Mouse (Mus musculus) midbrain, embryonic 12.5 days (tissue): Measurements from ENCODE around the gene Efcab12. TPM values are rescaled to one million over a fixed set of nuclear protein-coding genes. Genes with fewer than 3 reads are reported as not detected.

Source experiments
- ATAC-seq: fragments of 200-750 bp; cut with Nextera tagmentation; 2 replicates; pipeline ENCODE4 v1.8.0; 2017; ENCODE audit warnings: low read depth, moderate TSS enrichment, moderate library complexity; ENCODE audit not compliant: low FRiP score
- H3K27ac ChIP-seq: fragments of 300-500 bp; sonication (generic); replicated peaks from 2 replicates; pipeline ENCODE4 v1.5.1; 2016; ENCODE audit warnings: mild to moderate bottlenecking
- H3K27me3 ChIP-seq: fragments of 300-500 bp; sonication (generic); 2 replicates; pipeline ENCODE4 v1.6.1; 2016; ENCODE audit warnings: mild to moderate bottlenecking
- H3K36me3 ChIP-seq: fragments of 300-500 bp; sonication (generic); 2 replicates; pipeline ENCODE4 v1.6.1; 2016
- H3K4me1 ChIP-seq: fragments of 300-500 bp; sonication (generic); 2 replicates; pipeline ENCODE4 v1.6.1; 2016
- H3K4me2 ChIP-seq: fragments of 300-500 bp; sonication (generic); replicated peaks from 2 replicates; pipeline ENCODE4 v1.6.1; 2016; ENCODE audit warnings: mild to moderate bottlenecking, moderate library complexity
- H3K4me3 ChIP-seq: fragments of 300-500 bp; sonication (generic); 2 replicates; pipeline ENCODE4 v1.5.1; 2016; ENCODE audit warnings: mild to moderate bottlenecking
- H3K9ac ChIP-seq: fragments of 300-500 bp; sonication (generic); replicated peaks from 2 replicates; pipeline ENCODE4 v1.6.1; 2016; ENCODE audit warnings: mild to moderate bottlenecking, moderate library complexity
- H3K9me3 ChIP-seq: fragments of 300-500 bp; sonication (generic); 2 replicates; pipeline ENCODE4 v1.6.1; 2016; ENCODE audit warnings: mild to moderate bottlenecking
- WGBS: fragments of 180-500 bp; shearing (Covaris S2); methylation state at CpG from one replicate; pipeline ENCODE4 v1.1.7; 2016; 5-methylcytosine and 5-hydroxymethylcytosine counted together
- polyA plus RNA-seq: library from polyadenylated mRNA; unstranded; fragments of >200 nt; fragmentation: Nextera tagmentation; extraction: Ambion mirVana; gene quantifications from 2 replicates; pipeline ENCODE4 v1.2.1, GENCODE M21; 2016

Gene Efcab12
- polyA plus RNA-seq, 1 experiment from 2014 or later, result 2.1 TPM

GRCm38 (mm10) chr6:115773966-115774413 lies 64.2 kb downstream of the Efcab12 start:
- Histone ChIP-seq H3K36me3 (peaks cover 10% of the 10 kb centered on the region), H3K4me1 (peaks cover 28% of the 10 kb centered on the region), H3K4me3 (peak overlapping the region; percentile 81), H3K27ac (peak overlapping the region; percentile 66), H3K27me3 (no peaks in the 10 kb centered on the region), H3K9me3 (peaks cover 5% of the 10 kb centered on the region; the same call in 1 of the 2 replicates), H3K4me2 (peak overlapping the region; percentile 87), H3K9ac (peak overlapping the region; percentile 43)
- under 1% methylated on average over 14 of the region's 14 CpGs for WGBS
- peak; percentile 87 for ATAC-seq

DNA sequence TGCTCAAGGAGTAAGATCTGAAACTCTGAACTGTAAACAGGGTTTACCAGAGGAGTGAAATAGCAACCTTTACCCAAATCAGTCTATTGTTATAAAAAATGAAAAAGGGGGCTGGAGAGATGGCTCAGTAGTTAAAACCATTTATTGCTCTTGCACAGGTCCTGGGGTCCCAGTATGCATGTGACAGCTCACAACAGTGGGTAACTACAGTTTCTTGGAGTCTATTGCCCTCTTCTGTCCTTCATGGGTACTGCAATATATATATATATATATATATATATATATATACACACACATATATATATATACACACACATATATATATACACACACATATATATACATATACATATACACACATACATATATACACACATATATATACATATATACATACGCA lies 65.6 kb downstream of the Efcab12 start:
- Histone ChIP-seq H3K27me3 (no peaks in the 10 kb centered on the region), H3K4me2 (no peak overlapping the region), H3K36me3 (0 out of 2 replicates have a peak, but pooled peaks cover 1% of the 10 kb centered on the region), H3K9ac (no peak overlapping the region), H3K27ac (no peak overlapping the region), H3K4me3 (no peak overlapping the region), H3K9me3 (peaks cover 5% of the 10 kb centered on the region; the same call in 1 of the 2 replicates), H3K4me1 (peaks cover 28% of the 10 kb centered on the region)
- no peak for ATAC-seq
- WGBS, result 71% methylated on average over 1 of the region's 1 CpGs

DNA sequence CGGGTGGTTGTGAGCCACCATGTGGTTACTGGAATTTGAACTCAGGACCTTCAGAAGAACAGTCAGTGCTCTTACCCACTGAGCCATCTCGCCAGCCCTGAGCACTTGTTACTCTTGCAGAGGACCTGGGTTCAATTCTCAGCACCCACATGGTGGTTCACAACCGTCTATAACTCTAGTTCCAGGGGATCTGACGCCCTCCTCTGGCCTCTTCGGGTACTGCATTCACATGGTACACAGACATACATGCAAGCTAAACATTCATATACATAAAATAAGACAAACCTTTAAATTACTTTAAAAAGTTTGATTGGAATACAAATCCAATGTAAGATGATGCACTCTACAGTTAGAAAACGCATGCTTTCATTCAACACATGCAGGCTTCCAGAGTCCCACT lies 66.0 kb downstream of the Efcab12 start:
- WGBS, result 74% methylated on average over 6 of the region's 6 CpGs
- no peaks in the 10 kb centered on the region for H3K36me3 ChIP-seq
- H3K9me3 ChIP-seq, result peaks cover 5% of the 10 kb centered on the region; the same call in 1 of the 2 replicates
- H3K27ac ChIP-seq, result no peak overlapping the region
- no peak overlapping the region for H3K4me3 ChIP-seq
- no peak for ATAC-seq
- no peak overlapping the region for H3K9ac ChIP-seq
- H3K4me2 ChIP-seq, result no peak overlapping the region
- no peaks in the 10 kb centered on the region for H3K27me3 ChIP-seq
- H3K4me1 ChIP-seq, result peaks cover 28% of the 10 kb centered on the region

GRCm38 (mm10) chr6:115770852-115771251 lies 67.4 kb downstream of the Efcab12 start:
- H3K4me1 ChIP-seq, result peaks cover 14% of the 10 kb centered on the region
- H3K9me3 ChIP-seq, result peaks cover 5% of the 10 kb centered on the region; the same call in 1 of the 2 replicates
- no peak overlapping the region for H3K4me3 ChIP-seq
- H3K27me3 ChIP-seq, result no peaks in the 10 kb centered on the region
- no peaks in the 10 kb centered on the region for H3K36me3 ChIP-seq
- H3K4me2 ChIP-seq, result no peak overlapping the region
- H3K9ac ChIP-seq, result no peak overlapping the region
- ATAC-seq, result no peak
- no peak overlapping the region for H3K27ac ChIP-seq
- 81% methylated on average over 4 of the region's 4 CpGs for WGBS

- WGBS, result 87% methylated on average over 20 of the region's 20 CpGs
- no peak overlapping the region for H3K4me3 ChIP-seq
- no peak overlapping the region for H3K9ac ChIP-seq
- no peak overlapping the region for H3K27ac ChIP-seq
- no peak overlapping the region for H3K4me2 ChIP-seq
- no peaks in the 10 kb centered on the region for H3K36me3 ChIP-seq
- peaks cover 5% of the 10 kb centered on the region; the same call in 1 of the 2 replicates for H3K9me3 ChIP-seq
- no peaks in the 10 kb centered on the region for H3K27me3 ChIP-seq
- peaks cover 7% of the 10 kb centered on the region for H3K4me1 ChIP-seq
- ATAC-seq, result no peak
Measured at GRCm38 (mm10) chr6:115770059-115770670, 68.0 kb downstream of the Efcab12 start.

DNA sequence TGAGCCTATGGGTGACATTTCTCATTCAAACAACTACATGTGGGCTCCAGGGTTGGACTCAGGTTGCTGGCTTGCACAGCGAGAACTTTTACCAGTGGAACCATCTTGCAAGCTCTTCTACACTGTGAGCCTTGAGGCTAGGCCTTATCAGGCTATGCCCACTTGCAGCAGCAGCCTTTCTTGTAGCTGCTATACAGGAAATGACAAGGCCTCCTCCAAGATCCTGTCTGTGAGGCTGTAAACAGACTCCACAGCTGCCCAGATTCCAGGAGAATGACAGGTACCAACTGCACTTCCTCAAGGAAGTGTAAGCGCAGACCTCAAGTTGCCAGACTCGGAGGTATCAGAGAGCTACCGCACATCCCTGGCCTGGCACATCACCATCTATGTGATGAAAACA lies 70.0 kb downstream of the Efcab12 start:
- no peak overlapping the region for H3K27ac ChIP-seq
- peaks cover 5% of the 10 kb centered on the region; the same call in 1 of the 2 replicates for H3K9me3 ChIP-seq
- H3K27me3 ChIP-seq, result no peaks in the 10 kb centered on the region
- no peaks in the 10 kb centered on the region for H3K36me3 ChIP-seq
- WGBS, result 95% methylated on average over 4 of the region's 4 CpGs
- H3K4me2 ChIP-seq, result no peak overlapping the region
- H3K9ac ChIP-seq, result no peak overlapping the region
- no peak overlapping the region for H3K4me3 ChIP-seq
- peaks cover 8% of the 10 kb centered on the region; the same call in 1 of the 2 replicates for H3K4me1 ChIP-seq
- ATAC-seq, result no peak

- no peak overlapping the region for H3K27ac ChIP-seq
- no peaks in the 10 kb centered on the region for H3K27me3 ChIP-seq
- no peaks in the 10 kb centered on the region for H3K36me3 ChIP-seq
- H3K4me3 ChIP-seq, result no peak overlapping the region
- no peak overlapping the region for H3K4me2 ChIP-seq
- H3K4me1 ChIP-seq, result peaks cover 13% of the 10 kb centered on the region; the same call in 1 of the 2 replicates
- H3K9ac ChIP-seq, result no peak overlapping the region
- H3K9me3 ChIP-seq, result peaks cover 3% of the 10 kb centered on the region; the same call in 1 of the 2 replicates
- ATAC-seq, result no peak
- WGBS, result 50% methylated on average over 9 of the region's 9 CpGs
Measured at GRCm38 (mm10) chr6:115767357-115767756, 70.9 kb downstream of the Efcab12 start.

DNA sequence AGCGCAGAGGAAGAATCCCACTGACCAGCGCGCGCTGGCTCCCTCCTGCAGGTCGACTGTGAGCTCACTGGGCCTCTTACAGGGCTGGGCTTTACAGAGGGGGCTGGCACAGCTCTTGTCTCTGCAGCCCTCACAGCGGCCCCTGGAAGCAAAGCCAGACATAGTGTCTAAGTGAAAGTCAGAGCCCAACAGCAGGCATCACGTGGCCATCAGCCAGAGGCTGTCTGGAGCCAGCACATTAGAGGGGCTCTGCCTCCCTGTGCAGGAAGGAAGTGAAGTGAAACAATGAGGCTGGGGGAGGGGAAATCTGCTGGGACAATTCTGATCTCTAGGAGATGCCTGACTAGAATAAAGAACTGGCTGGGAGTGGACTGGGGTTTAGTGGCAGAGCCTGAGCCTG lies 74.0 kb downstream of the Efcab12 start:
- no peaks in the 10 kb centered on the region for H3K9me3 ChIP-seq
- H3K4me1 ChIP-seq, result peaks cover 26% of the 10 kb centered on the region
- H3K9ac ChIP-seq, result no peak overlapping the region
- H3K4me3 ChIP-seq, result no peak overlapping the region
- peak overlapping the region; percentile 79 for H3K27ac ChIP-seq
- WGBS, result 6% methylated on average over 7 of the region's 7 CpGs
- H3K27me3 ChIP-seq, result no peaks in the 10 kb centered on the region
- peak overlapping the region; percentile 36 for H3K4me2 ChIP-seq
- peak; percentile 90 for ATAC-seq
- H3K36me3 ChIP-seq, result no peaks in the 10 kb centered on the region

DNA sequence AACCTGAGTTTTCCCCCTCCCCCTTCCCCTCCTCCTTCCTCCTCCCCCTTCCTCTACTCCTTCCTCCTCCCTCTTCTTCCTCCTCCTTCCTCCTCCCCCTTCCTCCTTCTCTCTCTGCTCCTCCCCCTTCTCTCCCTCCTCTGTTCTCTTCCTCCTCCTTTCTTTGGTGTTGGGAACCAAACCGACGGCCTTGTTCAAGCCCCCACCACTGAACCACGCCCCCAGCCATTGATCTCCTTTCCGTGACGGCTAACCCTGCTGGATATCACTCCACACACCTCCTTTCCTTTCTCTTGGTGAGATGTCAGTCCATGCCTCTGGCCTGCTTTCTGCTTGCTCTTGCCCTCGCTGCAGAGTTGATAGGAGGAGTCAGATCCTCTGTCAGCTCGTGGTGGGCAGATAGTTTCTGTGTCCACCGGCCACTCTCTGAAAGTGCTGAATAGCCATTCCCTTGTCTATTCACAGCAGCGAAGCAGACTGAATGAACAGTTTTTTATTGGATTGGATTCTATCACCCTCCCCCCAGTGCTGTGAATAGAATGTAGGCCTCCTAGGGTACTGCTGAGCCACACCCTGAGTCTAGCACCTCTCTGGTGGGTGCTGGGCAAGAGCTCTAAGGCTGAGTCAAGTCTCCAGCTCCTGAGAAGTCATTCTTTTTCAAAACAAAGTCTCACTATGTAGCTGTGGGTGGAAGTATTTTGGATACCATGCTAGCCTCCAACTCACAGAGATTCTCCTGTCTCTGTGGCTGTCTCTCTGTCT lies 76.0 kb downstream of the Efcab12 start, which contains the start of gene Tmem40:
Tmem40 (minus strand) TSS at position 416 of the 762 bp plus-strand sequence.
- 0 out of 2 replicates have a peak within 1 kb of the TSS, but pooled peaks have one; percentile 25 for H3K4me2 ChIP-seq
- peak; percentile 14; the same call in 1 of the 2 replicates for ATAC-seq
- peaks cover 26% of the 10 kb centered on the region for H3K4me1 ChIP-seq
- WGBS, result 1% methylated on average over 9 of the region's 9 CpGs
- no peaks in the 10 kb centered on the region for H3K27me3 ChIP-seq
- H3K9ac ChIP-seq, result no peak within 1 kb of the TSS
- H3K36me3 ChIP-seq, result no peaks in the 10 kb centered on the region
- no peaks in the 10 kb centered on the region for H3K9me3 ChIP-seq
- no peak within 1 kb of the TSS for H3K4me3 ChIP-seq
- H3K27ac ChIP-seq, result peak within 1 kb of the TSS; percentile 58

GRCm38 (mm10) chr6:115760982-115761381 lies 77.2 kb downstream of the Efcab12 start:
- H3K4me3 ChIP-seq, result no peak overlapping the region
- no peaks in the 10 kb centered on the region for H3K27me3 ChIP-seq
- ATAC-seq, result no peak
- whole genome bisulfite sequencing, result 67% methylated on average over 4 of the region's 4 CpGs
- H3K4me1 ChIP-seq, result peaks cover 26% of the 10 kb centered on the region
- no peak overlapping the region for H3K27ac ChIP-seq
- H3K9ac ChIP-seq, result no peak overlapping the region
- no peaks in the 10 kb centered on the region for H3K9me3 ChIP-seq
- no peak overlapping the region for H3K4me2 ChIP-seq
- H3K36me3 ChIP-seq, result no peaks in the 10 kb centered on the region
